Mouse (Mus musculus) olfactory bulb, adult 2 months (tissue): ENCODE data around the gene Rab37.

Source experiments
- CTCF ChIP-seq: fragments of 200-500 bp; IDR thresholded peaks from 2 replicates; pipeline ENCODE4 v1.5.1; 2012; ENCODE audit warnings: low read depth, mild to moderate bottlenecking, low read length, moderate library complexity; ENCODE audit not compliant: insufficient read depth
- POLR2A ChIP-seq: fragments of 200-500 bp; IDR thresholded peaks from 2 replicates; pipeline ENCODE4 v1.6.1; 2012; ENCODE audit warnings: mild to moderate bottlenecking, low read depth, low read length, moderate library complexity; ENCODE audit not compliant: insufficient read depth

- TF ChIP-seq CTCF (no peak), POLR2A (no peak)
Measured at GRCm38 (mm10) chr11:115086213-115086612, 5.0 kb upstream of the Rab37 start.
